Mouse (Mus musculus) induced T-regulatory cell, adult 2 months (primary cell): ENCODE measurements around the gene Stk40.

Experiments
- DNase-seq: peaks from one replicate; pipeline ENCODE4 v3.0.0-alpha.2; 2012; ENCODE audit warnings: low read depth

Stk40 gene

DNA sequence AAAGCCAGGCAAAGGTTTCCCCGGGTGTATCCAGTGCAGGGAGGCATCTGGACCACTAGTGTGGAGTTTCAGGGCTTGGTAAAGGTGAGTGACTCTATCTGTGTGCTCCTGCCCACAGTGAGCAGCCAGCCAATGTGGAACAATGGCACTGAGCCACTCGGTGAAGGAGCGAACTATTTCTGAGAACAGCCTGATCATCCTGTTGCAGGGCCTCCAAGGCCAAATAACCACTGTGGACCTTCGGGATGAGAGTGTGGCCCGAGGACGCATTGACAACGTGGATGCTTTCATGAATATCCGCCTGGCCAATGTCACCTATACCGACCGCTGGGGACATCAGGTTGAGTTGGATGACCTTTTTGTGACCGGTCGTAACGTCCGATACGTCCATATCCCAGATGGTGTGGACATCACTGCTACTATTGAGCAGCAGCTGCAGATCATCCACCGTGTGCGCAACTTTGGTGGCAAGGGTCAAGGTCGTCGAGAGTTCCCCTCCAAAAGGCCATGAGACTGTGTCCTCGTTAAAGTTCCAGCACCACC is 6.0 kb upstream of the Stk40 start:
- DNase-seq = no peak

DNA sequence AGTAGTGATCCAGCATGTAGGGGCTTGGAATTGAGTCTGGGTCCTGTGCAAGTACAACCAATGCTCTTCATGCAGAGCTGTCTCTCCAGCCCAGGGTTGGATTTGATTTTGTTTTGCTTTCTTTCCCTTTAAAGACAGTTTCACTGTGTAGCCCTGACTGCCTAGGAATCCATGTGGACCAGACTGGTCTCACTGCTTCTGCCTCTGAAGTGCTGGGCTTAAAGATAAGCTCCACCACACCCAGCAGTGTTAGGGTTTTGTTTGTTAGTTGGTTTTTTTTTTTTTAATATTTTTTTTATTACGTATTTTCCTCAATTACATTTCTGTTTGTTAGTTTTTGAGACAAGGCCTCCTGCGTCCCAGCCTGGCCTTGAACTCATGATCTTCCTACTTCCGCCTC is 4.4 kb upstream of the Stk40 start:
- DNase-seq = no peak

DNA sequence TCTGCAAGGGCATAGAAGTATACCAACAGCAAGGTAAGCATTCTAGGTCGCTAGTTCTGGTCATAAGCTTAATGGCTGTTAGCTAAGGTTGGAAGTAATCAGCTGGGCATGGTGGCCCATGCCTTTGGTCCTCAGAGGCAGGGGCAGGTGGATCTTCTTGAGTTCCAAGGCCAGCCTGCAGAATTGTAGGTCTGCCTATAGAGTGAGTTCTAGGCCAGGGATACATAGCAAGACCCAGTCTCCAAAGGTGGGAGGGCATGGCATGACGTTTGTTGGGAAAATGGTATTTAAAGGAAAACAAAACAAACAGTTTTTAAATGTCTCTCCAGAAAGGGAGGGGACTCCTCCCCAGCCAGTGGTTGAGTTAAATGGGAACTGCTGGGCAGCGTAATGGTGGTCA is 3.0 kb upstream of the Stk40 start:
- DNase-seq = no peak

DNA sequence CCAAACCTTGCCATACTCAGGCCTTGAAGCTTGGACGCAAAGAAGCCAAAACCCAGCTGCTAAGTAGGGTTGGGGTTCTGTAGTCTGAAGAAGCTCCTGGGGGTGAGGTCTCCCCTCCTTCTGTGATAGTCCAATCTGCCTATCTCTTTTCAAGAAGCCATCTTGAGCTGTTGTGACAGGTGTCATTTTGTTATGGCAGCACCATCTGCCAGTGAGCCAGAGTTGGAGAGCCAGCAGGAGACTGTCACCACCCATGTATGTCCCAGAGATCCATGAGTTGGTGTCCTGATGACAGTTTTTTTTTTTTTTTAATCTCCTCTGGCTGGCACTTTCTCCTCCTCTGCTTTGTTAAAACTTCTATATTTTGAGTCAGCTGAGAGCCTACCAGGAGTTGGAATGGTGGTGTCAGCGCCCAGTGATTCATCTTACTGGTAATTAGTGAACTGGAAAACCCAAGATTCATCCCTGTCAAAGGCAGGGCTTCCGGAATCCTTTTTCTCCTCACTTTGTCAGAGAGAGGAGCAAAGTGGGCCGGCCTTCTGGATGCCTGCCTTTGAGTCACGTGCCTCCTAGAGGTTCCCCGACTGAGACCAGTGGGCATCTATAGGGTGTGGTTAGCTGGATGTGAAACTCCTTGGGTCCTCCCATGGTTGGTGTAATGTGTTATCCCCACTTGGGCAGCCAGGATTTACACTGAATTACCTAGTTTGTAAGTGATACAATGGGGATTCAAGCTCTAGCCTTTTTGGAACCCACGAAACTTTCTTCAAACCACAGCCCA is 1.5 kb upstream of the Stk40 start:
- DNase-seq = peak; percentile 35

DNA sequence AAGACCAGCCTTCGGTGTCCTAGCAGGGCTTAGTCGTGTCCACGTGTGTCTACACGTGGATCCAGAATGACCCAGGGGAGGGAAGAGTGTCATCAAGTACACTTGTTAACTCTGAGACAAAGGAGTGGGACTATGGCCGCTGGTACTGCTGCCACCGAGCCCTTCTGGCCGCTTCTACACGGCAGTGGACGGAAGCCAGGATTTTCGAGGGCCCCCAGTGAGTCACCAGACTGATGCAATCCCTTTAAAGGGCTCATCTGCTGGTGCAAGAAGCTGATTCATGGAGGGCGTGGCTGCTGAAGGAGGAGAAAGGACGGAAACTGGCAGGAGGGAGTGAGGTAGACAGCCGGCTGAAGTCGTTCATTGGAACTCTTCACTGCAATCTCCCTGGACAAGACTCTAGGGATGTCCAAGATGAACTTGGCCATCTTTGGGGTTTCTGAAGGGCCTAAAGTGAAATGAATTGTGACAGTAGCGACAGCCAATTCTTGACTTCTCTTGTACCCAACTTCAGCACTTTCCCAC is 638 bp upstream of the Stk40 start:
- peak; percentile 88 for DNase-seq

DNA sequence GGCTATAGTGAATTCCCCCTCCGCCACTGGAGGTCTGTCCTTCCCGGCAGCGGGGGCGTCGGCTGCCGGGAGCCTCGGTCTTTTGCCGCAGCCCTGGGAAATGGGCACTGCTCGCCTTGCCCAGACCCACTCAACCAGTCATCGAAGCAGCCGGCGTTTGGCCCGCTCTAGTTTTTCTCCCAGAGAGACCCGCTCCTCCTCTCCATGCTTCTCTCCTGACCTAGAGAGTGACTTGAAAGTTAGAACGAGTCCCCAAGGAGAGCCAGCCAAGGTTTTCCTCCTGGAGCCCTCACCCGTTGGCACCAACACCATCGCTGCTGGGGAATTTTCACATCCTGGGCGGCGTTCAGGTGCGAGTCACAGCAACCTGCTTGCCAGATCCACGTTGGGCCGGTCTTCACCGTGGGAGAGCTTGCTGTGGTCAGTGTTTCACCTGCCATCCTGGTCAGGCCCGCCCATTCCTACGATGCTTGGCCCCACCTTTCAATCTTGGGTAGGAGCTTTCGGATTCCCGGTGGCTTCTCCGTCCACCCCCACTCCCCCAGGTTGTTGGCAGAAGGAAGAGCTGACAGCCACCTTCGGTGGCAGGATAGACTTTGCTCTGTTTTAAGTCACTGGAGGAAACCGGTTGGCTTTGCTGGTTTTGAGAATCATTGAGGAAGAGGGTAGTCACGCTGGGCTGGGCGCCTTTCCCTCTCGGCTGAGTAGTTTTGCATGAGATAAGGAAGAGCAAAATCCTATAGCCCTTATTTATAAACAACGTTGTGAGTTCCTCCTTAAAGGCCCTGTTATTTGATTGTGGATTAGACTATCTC is 711 bp downstream of the Stk40 start:
- DNase-seq = peak; percentile 59

DNA sequence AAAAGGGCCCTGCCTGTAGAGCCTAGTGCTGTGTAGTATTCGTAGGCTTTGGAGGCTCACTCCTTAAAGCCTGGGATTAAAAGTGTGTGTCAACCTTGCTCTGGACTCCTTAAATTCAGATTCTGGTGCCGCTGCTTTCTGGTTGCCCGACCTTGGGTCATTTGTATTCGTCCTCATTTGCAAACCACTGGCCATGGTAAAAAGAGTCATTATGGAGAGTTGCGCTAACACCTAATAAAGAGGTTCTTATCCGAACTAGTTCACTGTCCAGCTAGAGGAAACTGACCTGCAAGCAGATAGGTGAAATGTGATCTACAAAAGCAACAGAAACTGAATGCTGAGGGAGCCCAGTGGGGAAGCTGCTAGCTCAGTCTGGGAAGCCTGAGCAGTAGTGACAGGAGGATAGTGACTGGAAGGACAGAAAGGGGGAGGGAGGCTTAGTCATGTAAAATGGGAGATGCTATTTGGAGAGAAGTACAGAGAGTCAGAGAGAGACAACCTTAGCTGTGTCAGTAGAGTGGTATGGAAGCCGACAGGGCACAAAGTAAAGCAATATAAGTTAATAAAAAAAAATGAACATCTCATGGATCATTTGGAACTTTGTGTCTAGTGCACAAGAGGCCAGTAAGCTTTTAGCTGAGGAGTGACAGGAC is 1.5 kb downstream of the Stk40 start:
- DNase-seq = no peak

DNA sequence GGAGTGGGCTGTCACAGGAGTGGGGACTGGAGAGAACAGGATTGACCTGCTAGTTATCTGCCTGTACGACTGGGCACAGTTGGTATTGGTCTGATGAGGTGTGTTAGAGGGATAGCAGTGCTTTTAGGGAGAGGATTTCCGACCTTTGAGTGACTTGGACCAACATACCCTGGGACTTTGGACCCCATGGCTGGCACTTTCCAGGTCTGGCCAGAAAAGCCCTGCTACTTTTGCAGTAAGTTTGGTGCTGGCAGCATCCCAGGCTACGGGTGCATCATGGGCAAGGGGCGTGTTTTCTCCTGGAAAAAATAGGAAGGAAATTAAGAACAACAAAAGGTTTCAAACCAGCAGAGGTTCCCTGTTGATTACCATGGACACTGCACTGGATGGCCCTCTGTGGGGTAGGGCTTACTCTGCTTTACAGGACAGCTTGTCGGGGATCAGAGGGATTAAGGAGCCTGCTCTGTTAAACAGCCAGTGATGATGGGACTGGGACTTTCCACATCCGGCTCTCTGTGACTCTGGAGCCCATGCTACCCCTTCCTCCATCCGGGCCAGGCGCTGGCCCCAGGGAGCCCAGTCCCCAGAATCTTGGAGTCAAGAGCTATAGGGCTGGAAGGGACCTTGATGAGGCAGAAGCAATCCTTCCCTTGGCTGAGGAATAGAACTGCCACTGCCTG is 4.4 kb downstream of the Stk40 start:
- DNase-seq = no peak

DNA sequence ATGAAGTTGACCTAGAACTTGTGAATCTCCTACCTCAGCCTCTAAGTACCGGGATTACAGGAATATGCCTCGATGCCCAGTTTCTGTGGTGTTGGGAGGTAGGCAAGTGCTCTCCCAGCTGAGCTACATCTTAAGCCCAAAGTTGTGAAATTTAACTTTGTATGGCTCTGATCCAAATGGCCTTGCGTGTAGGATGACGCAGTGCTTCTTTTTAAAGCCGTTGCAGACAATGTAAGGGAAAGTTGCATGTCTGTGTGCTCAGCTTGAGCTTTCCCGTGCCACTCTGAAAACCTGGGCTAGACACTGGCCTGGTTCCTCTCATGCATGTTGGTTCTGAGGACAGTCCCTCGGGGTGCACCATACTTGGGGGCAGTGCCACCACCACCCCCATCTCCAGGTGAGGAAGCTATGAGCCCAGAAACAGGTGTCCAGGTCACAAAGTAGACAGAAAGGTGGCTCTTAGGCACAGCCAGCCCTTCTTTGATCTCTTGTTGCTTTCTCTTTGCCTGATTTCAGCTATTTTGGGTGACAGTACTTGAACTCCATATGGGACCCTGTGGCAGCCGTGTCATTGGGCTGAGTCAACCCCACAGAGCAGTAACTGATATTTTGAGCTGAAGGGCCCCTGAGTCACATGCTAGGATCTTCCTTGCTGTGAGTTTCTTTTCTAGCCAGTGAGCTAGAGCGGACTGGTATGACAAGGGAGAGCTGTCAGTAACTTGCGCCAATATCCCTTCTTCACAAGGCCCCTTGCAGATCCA is 6.0 kb downstream of the Stk40 start:
- DNase-seq = peak; percentile 76

DNA sequence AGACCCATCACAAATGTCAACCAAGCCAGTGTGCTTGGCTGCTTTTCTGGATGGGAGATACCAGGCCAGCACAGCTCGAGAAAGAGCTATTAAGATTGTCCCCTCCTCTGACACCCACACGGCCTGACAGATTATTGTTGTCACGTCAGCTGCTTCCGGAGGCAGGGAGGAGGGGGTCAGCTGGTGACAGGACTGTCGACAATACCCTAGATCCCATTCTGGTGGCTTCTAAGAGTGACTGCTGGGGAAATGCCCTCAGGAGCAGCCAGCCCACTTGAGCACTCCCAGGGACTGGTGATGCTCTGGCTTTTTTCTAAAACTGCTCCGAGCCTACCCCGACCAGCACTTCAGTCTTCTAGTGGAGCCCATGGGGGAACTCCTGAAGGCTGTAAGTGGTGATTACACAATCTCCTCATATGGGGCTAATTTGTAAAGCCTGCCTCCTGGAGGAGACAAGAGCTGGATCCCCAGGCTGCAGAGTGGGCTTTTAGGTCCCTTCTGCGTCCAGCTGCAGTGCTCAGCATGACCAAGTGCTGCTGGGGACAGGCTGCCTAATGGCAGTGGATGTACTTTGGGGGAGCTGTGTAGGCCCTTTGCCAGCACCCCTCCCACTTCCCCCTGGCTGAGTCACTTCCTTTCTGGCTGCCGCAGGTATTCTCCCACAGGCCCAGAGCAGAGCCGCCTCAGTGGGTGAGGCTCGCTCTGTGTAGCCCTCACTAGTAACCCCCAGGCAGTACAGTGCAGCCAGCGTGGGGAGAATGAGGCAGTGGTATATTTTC is 6.8 kb downstream of the Stk40 start:
- DNase-seq = peak; percentile 93

DNA sequence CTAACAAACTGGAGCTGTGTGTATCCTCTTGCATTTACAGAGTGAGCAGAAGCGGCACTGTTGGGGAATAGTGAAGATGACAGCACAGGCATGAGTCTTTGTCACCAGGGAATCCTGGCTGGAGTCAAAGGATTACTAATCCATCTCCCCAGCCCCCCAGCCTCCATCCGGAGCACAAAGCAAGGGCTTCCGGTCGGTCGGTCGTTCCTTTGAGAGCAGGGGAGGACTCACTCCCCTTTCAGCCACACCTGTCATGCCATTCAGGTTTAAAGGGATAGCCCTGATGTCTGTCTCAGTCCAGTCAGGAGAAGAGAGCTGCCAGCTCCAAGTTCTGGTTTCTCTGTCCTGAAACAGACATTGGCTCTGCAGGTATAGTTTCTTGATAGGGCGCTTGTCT is 7.4 kb downstream of the Stk40 start:
- no peak for DNase-seq

DNA sequence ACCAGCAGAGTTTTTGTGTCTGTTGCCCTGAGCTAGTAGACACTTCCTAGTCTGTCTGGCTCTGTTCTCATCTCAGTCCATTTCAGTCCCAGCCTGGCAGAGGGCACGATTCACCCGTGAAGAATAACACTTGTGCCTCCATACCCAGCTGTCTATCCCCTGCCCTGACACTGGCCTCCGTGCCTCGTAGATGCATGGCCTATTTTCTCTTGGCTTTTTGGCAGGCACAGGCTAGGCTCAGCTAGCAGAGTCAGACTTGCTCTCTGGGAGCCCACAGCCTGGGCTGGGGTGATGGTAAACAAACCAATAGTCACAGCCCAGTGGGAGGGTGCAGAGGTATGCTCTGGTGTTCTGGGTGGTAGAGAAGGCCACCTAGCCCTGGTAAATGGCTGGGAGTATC is 9.5 kb downstream of the Stk40 start:
- no peak for DNase-seq

DNA sequence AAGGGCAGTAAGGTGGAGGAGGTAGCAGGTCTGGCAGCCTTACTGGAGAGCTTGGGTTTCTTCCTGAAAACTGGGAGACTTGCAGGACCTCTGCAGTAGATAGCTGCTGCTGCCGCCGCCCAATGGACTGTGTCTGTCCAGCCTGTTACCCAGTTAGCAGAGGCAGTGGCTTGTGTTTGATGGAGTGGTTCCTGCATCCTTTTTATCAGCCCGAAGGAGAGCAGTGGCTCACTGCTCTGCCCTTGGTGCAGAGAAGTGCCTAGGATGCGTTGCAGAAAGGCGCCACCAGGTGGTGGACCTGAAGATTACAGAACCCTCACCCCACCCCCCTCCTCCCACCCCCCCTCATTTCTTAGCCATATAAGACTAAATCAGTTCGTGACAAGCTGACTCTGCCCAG is 10.2 kb downstream of the Stk40 start:
- DNase-seq = peak; percentile 87

DNA sequence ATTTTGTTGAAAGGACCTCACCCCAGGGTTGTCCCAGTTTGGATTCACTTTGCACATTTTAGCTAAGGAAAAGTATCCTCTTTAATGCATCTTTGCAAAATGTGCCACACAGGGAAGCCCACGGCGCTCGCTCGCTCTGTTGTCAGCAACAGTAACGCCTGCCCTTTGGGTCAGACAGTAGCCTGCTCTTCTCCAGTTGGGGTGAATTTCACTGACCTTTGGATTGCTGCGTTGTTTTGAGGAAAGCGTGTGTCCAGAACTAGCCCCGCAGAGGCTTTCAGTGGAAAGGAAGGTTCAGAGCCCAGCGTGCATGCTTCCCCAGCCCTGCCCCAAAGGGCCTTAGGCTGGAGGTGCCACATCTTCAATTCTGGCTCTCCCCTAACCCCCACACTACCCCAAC is 11.7 kb downstream of the Stk40 start:
- no peak for DNase-seq

DNA sequence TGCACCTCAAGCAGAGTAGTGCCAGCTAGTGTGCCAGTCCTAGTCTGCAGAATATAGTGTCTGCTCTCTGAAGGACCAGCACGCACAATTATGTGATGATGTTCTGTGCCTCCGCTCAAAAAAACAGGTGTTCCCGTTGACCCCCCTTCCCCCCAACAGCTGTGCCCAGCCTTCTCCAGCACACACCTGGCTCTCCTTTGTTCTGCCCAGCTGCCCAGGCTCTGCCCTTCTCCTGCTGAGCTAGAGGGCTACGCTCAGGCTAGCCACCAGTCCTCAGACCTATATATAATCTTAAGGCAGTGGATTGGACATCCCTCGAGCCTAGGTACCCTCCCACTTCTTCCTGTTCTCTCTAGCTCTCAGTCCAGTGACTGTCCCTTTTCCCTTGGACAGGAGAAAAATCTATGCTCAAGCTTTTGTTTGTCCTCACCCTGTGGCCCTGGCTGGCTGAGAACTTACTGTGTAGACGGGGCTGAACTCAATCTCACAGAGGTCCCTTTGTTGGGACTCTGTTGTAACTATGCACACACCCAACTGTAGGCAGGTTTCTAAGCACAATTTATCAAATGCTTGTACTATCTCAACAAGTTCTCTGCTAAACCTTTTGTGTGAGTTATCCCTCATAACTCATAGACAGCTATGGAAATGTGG is 12.2 kb downstream of the Stk40 start:
- DNase-seq = no peak

DNA sequence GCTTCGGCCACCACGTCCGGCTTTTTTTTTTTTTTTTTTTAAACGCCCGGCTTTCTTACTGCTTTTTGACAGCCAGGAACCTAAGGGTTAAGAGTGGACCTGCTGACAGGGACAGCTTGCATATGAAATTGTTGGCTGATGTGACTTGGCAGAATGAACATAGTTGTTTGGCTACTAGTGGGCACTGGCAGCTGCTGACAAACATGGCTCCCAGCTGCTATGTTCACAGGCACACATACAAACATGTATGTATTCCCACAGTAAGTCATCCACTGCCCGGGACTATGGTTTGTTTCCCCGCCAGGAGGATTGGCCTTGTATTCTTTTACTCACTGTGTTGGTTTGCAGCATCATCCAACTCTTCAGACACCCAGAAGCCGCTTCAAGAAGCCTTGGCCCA is 13.4 kb downstream of the Stk40 start:
- no peak for DNase-seq

DNA sequence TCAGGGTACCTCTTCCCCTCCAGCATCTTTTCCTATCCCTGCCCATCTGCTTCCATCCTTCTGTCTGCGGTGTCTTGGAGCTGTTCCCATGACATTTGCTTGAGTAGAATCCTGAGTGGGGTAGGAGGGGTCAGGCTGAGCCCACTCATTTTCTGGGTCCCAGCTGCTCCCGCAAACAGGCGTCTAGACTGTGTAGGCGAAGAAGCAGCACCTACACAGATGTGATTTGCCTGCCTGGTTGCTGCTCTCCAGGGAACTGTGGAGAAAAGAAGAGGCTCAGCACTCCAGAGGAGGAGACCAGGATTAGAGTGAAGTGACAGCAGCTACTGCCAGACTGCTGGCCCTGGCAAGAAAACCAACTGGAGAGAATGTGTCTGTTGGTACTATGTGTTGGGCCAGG is 14.9 kb downstream of the Stk40 start:
- no peak for DNase-seq

DNA sequence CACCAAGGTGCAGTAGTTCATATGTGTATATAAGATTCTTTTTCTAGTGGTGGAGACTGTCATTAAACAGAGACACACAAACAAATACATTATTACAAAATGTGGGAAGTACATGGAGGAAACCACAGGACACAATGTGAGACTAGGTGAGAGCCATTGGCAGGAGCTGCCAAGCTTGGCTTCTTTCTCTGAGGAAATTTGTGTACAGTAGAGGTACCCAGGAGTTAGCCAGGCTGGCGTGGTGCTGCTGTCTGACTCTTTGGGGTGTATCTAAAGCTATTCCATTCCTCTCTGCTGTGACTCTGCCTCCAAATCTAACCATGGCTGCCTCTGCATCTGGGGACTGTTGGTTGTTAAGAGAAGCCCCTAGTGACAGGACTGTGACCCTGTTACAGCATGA is 15.3 kb downstream of the Stk40 start:
- no peak for DNase-seq

DNA sequence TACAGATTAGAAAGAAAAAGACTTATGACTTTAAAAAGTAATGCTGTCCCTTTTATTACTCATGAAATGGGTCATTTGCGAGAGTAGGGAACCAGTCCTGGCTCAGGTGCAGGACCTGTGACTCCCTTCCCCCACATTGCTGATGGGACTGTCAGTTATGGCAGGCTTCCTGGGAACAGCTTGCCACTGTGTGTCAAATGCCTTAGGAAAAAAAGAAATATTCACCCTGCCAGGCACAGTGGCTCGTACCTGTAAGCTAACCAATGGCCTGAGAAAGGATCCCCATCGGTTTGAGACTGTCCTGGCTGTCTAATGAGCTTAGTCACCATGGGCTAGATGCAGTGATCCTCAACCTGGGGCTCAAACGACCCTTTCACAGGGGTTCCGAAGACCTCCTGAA is 16.3 kb downstream of the Stk40 start:
- DNase-seq = no peak

DNA sequence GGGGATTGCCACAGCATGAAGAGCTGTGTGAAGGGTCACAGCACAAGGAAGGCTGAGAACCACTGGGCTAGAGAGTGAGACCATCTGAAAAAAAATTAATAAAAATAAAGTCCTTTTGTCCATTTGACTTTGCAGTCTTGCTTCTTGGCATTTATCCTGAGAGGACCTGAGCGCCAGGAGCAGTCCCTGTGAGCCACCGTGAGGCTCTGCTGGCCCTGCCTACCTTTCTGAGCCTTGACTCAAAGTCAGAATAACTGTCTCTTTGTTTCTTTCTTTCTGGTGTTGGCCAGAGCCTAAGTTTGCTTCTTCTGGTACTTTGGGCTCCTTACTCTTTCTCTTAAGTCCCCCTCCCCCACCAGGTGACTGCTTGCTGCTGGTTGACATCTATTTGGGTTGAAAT is 16.7 kb downstream of the Stk40 start:
- no peak for DNase-seq
